Mouse (Mus musculus) lung, embryonic 14.5 days (tissue): ENCODE results near the gene Pltp. TPM values are rescaled to one million over a fixed set of nuclear protein-coding genes. Genes with fewer than 3 reads are reported as not detected.

Experiments used
- ATAC-seq: fragments of 200-750 bp; cut with Nextera tagmentation; 2 replicates; pipeline ENCODE4 v1.8.0; 2017; ENCODE audit warnings: mild to moderate bottlenecking, moderate TSS enrichment, moderate library complexity; ENCODE audit not compliant: insufficient read depth
- DNase-seq: peaks from one replicate; pipeline ENCODE4 v3.0.0-alpha.2; 2015
- H3K27ac ChIP-seq: fragments of 300-500 bp; sonication (generic); 2 replicates; pipeline ENCODE4 v1.5.1; 2014; ENCODE audit warnings: low read depth, mild to moderate bottlenecking, moderate library complexity
- H3K27me3 ChIP-seq: fragments of 300-500 bp; sonication (generic); 2 replicates; pipeline ENCODE4 v1.6.1; 2014; ENCODE audit warnings: low read length, control low read depth; ENCODE audit not compliant: insufficient read depth
- H3K36me3 ChIP-seq: fragments of 300-500 bp; sonication (generic); 2 replicates; pipeline ENCODE4 v1.6.1; 2014; ENCODE audit warnings: control low read depth; ENCODE audit not compliant: insufficient read depth
- H3K4me1 ChIP-seq: fragments of 300-500 bp; sonication (generic); 2 replicates; pipeline ENCODE4 v1.6.1; 2014; ENCODE audit warnings: antibody characterized with exemption, control low read depth; ENCODE audit not compliant: insufficient read depth
- H3K4me2 ChIP-seq: fragments of 300-500 bp; sonication (generic); 2 replicates; pipeline ENCODE4 v1.6.1; 2014; ENCODE audit warnings: mild to moderate bottlenecking
- H3K4me3 ChIP-seq: fragments of 300-500 bp; sonication (generic); 2 replicates; pipeline ENCODE4 v1.5.1; 2014; ENCODE audit warnings: low read depth, low read length
- H3K9ac ChIP-seq: fragments of 300-500 bp; sonication (generic); 2 replicates; pipeline ENCODE4 v1.6.1; 2014
- H3K9me3 ChIP-seq: fragments of 300-500 bp; sonication (generic); 2 replicates; pipeline ENCODE4 v1.6.1; 2016; ENCODE audit warnings: low read depth, low read length, control low read depth
- CTCF ChIP-seq: IDR thresholded peaks from 2 replicates; pipeline ENCODE4 v1.5.1; 2016; ENCODE audit warnings: antibody characterized with exemption, low read depth
- WGBS: fragments of 180-500 bp; shearing (Covaris S2); extraction: QIAGEN DNeasy Blood & Tissue Kit; methylation state at CpG from one replicate; pipeline ENCODE4 v1.1.7; 2014; 5-methylcytosine and 5-hydroxymethylcytosine counted together
- polyA plus RNA-seq: library from polyadenylated mRNA; unstranded; fragments of >200 nt; fragmentation: Nextera tagmentation; extraction: Ambion mirVana; gene quantifications from 2 replicates; pipeline ENCODE4 v1.2.1, GENCODE M21; 2014

The Pltp gene
- polyA plus RNA-seq, 1 experiment from 2014 or later, result 126 TPM

DNA sequence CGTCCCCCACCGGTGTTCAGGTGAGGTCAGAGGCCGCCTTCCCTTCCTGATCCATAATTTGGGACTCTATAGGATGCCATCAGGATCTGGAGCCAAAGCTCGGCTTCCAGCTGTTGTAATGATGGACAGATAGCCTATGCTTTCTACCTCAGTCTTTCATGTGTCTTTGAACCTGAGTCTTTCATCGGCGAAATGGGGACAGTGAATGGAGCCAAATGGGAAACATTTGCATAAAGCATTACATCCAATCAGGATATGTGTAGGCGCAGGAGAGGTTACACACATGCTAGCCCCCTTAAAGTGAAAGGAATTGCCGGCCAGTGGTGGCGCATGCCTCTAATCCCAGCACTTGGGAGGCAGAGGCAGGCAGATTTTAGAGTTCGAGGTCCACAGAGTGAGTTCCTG is 34.3 kb downstream of the Pltp start:
- H3K27me3 ChIP-seq, result no peaks in the 10 kb centered on the region
- peak overlapping the region; percentile 72 for H3K4me2 ChIP-seq
- H3K9me3 ChIP-seq, result no peaks in the 10 kb centered on the region
- H3K4me3 ChIP-seq, result peak overlapping the region; percentile 80
- WGBS, result 2% methylated on average over 10 of the region's 10 CpGs
- ATAC-seq (peak; percentile 77), DNase-seq (peak; percentile 76)
- H3K4me1 ChIP-seq, result peaks cover under 1% of the 10 kb centered on the region; the same call in 1 of the 2 replicates
- TF ChIP-seq CTCF, result peak; percentile 45
- H3K27ac ChIP-seq, result peak overlapping the region; percentile 87
- H3K9ac ChIP-seq, result peak overlapping the region; percentile 63
- H3K36me3 ChIP-seq, result peaks cover 38% of the 10 kb centered on the region

DNA sequence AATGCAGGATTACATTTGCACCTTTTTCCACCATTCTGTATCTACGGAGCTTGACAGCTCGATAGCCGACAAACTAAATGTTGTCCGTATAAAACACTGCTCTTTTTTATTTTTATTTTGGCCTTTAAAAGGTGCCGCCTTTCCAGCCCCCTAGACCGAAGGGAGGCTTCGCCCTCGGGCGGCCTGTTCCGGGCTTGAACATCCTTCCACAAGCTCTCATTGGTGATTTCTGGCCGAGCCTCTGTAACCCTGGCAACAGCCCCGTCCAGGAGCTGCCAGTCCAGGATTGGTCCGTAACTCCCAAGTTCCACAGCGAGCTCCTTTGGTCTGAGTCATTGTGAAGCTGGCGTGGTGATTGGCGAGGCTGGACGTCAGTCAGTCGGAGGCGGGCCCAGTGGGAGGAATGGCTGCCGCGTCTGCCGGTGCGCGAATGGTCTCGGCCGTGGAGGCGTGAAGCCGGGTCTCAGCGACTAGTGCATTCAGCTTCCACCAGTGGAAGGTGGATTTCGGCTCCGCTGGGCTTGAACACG is 34.8 kb downstream of the Pltp start, which contains the start of gene Zswim1:
TSS of gene Zswim1 (plus strand) at position 51 of the 530 bp plus-strand sequence.
- TF ChIP-seq CTCF, result no peak
- DNase-seq (peak; percentile 99), ATAC-seq (peak; percentile 100)
- Histone ChIP-seq H3K4me1 (peaks cover 5% of the 10 kb centered on the region; the same call in 1 of the 2 replicates), H3K36me3 (peaks cover 33% of the 10 kb centered on the region), H3K9ac (peak within 1 kb of the TSS; percentile 63), H3K27me3 (no peaks in the 10 kb centered on the region), H3K9me3 (no peaks in the 10 kb centered on the region), H3K4me2 (peak within 1 kb of the TSS; percentile 72), H3K4me3 (peak within 1 kb of the TSS; percentile 80), H3K27ac (peak within 1 kb of the TSS; percentile 87)
- 1% methylated on average over 32 of the region's 32 CpGs for WGBS

DNA sequence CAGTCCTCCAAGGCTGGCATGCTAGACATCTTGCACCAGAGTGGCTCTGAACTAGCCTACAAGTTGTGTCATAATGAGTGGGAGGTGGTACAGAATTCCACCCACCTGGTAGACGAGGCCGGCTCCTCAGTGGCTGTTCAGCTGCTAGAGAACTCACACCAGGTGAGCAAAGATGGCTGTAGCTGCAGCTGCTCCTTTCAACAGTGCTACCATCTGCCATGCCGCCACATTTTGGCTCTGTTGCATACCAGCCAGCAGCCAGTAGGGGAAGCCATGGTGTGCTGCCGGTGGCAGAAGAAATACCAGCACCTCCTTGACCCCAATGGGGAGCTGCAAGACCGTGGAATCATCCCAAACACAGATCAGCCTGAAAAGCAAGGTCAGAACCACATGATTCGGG is 36.5 kb downstream of the Pltp start:
- Histone ChIP-seq H3K36me3 (peaks cover 16% of the 10 kb centered on the region), H3K4me1 (peaks cover 6% of the 10 kb centered on the region; the same call in 1 of the 2 replicates), H3K4me2 (no peak overlapping the region), H3K4me3 (no peak overlapping the region), H3K27me3 (no peaks in the 10 kb centered on the region), H3K27ac (no peak overlapping the region), H3K9me3 (no peaks in the 10 kb centered on the region), H3K9ac (no peak overlapping the region)
- no peak for TF ChIP-seq CTCF
- 80% methylated on average over 6 of the region's 6 CpGs for WGBS
- ATAC-seq (no peak), DNase-seq (no peak)

DNA sequence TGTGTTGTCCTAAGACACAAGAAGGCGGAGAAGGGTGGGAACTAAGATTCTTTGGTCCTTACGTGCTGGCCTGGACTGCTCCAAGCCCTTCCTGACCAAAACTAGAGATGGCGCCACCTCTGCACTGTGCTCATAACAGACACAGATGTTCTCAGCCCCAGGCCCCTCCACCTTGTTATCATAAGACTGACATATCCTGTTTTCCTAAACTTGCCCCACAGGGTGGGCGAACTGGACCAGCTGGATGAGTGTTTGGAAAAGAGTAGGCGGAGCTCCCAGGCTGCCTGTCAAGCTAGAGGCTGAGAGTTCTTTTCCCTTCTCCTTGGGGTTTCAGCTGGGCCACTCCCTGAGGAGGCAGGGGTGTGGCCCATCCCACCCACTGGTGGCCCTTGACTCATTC is 39.8 kb downstream of the Pltp start:
- H3K4me2 ChIP-seq, result no peak overlapping the region
- H3K9me3 ChIP-seq, result no peaks in the 10 kb centered on the region
- H3K9ac ChIP-seq, result no peak overlapping the region
- no peaks in the 10 kb centered on the region for H3K36me3 ChIP-seq
- no peaks in the 10 kb centered on the region for H3K27me3 ChIP-seq
- TF ChIP-seq CTCF, result no peak
- H3K27ac ChIP-seq, result peak overlapping the region; percentile 21; the same call in 1 of the 2 replicates
- H3K4me1 ChIP-seq, result peaks cover 6% of the 10 kb centered on the region; the same call in 1 of the 2 replicates
- WGBS, result 38% methylated on average over 5 of the region's 5 CpGs
- ATAC-seq (peak; percentile 42), DNase-seq (peak; percentile 52)
- no peak overlapping the region for H3K4me3 ChIP-seq

DNA sequence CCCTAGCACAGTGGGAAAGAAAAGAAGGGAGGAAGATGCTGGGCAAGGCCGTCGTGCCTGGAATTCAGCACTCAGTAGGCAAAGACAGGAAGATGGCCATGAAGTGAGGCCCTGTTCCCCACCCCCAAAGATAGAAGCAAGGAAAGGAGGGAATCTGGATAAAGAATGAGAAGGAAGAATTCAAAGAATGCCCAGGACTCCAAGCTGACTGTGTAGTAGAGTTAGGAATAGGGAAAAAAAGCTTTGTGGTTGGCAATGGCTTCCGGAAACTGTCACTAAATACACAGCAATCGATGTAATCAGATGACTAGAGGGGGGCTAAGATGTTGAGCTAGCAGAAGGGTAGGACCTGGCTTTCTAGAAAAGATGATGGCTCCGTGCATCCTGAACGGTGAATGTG is 40.3 kb downstream of the Pltp start:
- 62% methylated on average over 6 of the region's 6 CpGs for WGBS
- H3K9ac ChIP-seq, result no peak overlapping the region
- peak overlapping the region; percentile 21; the same call in 1 of the 2 replicates for H3K27ac ChIP-seq

DNA sequence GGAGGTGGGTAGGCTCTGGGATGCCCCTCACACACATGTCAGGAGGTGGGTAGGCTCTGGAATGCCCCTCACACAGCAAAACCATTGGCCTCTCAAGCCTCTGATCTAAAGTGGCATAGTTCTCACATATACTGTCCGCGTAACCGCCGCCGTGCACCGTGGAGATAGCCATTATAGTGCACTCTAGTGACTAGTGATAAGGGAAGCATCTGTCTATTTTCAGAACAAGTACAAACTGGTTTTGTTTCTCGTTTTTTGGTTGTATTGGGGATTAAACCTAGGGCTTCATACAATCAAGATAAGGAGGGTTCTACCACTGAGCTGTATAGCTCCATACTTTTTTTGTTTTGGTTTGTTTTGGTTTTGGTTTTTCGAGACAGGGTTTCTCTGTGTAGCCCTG is 41.7 kb downstream of the Pltp start:
- no peak for ATAC-seq
- no peak overlapping the region for H3K9ac ChIP-seq

More for the DNA sequence above, 40.3 kb downstream of the Pltp start:
- H3K9me3 ChIP-seq, result no peaks in the 10 kb centered on the region
- ATAC-seq (no peak), DNase-seq (no peak)
- TF ChIP-seq CTCF, result no peak
- no peak overlapping the region for H3K4me3 ChIP-seq
- H3K36me3 ChIP-seq, result no peaks in the 10 kb centered on the region
- no peak overlapping the region for H3K4me2 ChIP-seq
- peaks cover 6% of the 10 kb centered on the region; the same call in 1 of the 2 replicates for H3K4me1 ChIP-seq
- H3K27me3 ChIP-seq, result no peaks in the 10 kb centered on the region

DNA sequence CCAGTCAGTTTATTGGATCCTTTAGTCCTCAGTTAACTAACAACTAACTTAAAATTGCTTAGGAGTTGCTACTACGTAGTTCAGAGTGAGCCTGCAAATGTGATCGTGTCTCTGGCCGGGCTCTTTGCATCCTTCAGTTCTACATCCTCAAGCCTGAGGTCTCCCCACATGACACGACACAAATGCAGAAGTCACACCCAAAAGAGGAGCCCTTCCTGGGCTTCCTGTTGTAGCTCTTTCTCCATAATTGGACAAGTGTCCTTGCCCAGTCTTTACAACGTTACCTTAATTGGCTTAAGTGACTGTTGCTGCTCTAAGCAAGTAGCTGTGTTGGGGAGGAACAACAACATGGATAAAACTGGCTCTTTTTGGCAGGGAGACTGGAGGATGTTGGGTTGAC is 42.2 kb downstream of the Pltp start:
- WGBS, result 87% methylated on average over 5 of the region's 5 CpGs
- DNase-seq (no peak), ATAC-seq (no peak)
- Histone ChIP-seq H3K4me3 (no peak overlapping the region), H3K9ac (no peak overlapping the region), H3K36me3 (no peaks in the 10 kb centered on the region), H3K4me2 (no peak overlapping the region), H3K27ac (no peak overlapping the region), H3K27me3 (no peaks in the 10 kb centered on the region), H3K9me3 (no peaks in the 10 kb centered on the region), H3K4me1 (peaks cover 6% of the 10 kb centered on the region; the same call in 1 of the 2 replicates)
- TF ChIP-seq CTCF, result no peak

More for the DNA sequence above, 41.7 kb downstream of the Pltp start:
- no peak overlapping the region for H3K4me2 ChIP-seq
- H3K4me3 ChIP-seq, result no peak overlapping the region
- H3K4me1 ChIP-seq, result peaks cover 6% of the 10 kb centered on the region; the same call in 1 of the 2 replicates
- TF ChIP-seq CTCF, result no peak
- DNase-seq, result no peak
- H3K27ac ChIP-seq, result no peak overlapping the region
- WGBS, result 87% methylated on average over 8 of the region's 8 CpGs
- H3K27me3 ChIP-seq, result no peaks in the 10 kb centered on the region
- no peaks in the 10 kb centered on the region for H3K36me3 ChIP-seq
- H3K9me3 ChIP-seq, result no peaks in the 10 kb centered on the region
